Mouse (Mus musculus) liver, embryonic 16.5 days (tissue): ENCODE measurements around the gene Cela1. TPM values are rescaled to one million over a fixed set of nuclear protein-coding genes. Genes with fewer than 3 reads are reported as not detected.

Source experiments
- ATAC-seq: fragments of 200-750 bp; cut with Nextera tagmentation; 2 replicates; pipeline ENCODE4 v1.8.0; 2017; ENCODE audit warnings: low read depth, mild to moderate bottlenecking, moderate number of reproducible peaks, moderate library complexity
- H3K27ac ChIP-seq: fragments of 300-500 bp; sonication (generic); 2 replicates; pipeline ENCODE4 v1.5.1; 2014; ENCODE audit warnings: mild to moderate bottlenecking, low read length
- H3K27me3 ChIP-seq: fragments of 300-500 bp; sonication (generic); 2 replicates; pipeline ENCODE4 v1.6.1; 2014; ENCODE audit warnings: low read depth, low read length, mixed read lengths; ENCODE audit not compliant: control insufficient read depth, insufficient read depth
- H3K36me3 ChIP-seq: fragments of 300-500 bp; sonication (generic); 2 replicates; pipeline ENCODE4 v1.6.1; 2014; ENCODE audit warnings: mild to moderate bottlenecking; ENCODE audit not compliant: control insufficient read depth, insufficient read depth
- H3K4me1 ChIP-seq: fragments of 300-500 bp; sonication (generic); 2 replicates; pipeline ENCODE4 v1.6.1; 2014; ENCODE audit warnings: low read depth, low read length, mixed read lengths; ENCODE audit not compliant: control insufficient read depth
- H3K4me2 ChIP-seq: fragments of 300-500 bp; sonication (generic); 2 replicates; pipeline ENCODE4 v1.6.1; 2014; ENCODE audit warnings: low read depth, low read length, mixed read lengths
- H3K4me3 ChIP-seq: fragments of 300-500 bp; sonication (generic); 2 replicates; pipeline ENCODE4 v1.5.1; 2014; ENCODE audit warnings: low read depth, mild to moderate bottlenecking, low read length
- H3K9ac ChIP-seq: fragments of 300-500 bp; sonication (generic); 2 replicates; pipeline ENCODE4 v1.6.1; 2014; ENCODE audit warnings: low read depth, low read length
- H3K9me3 ChIP-seq: fragments of 300-500 bp; sonication (generic); replicated peaks from 2 replicates; pipeline ENCODE4 v1.6.1; 2016; ENCODE audit warnings: low read length; ENCODE audit not compliant: control insufficient read depth
- WGBS: fragments of 180-500 bp; shearing (Covaris S2); extraction: QIAGEN DNeasy Blood & Tissue Kit; methylation state at CpG from one replicate; pipeline ENCODE4 v1.1.7; 2014; ENCODE audit not compliant: insufficient replicate concordance; 5-methylcytosine and 5-hydroxymethylcytosine counted together
- polyA plus RNA-seq: library from polyadenylated mRNA; unstranded; fragments of >200 nt; fragmentation: Nextera tagmentation; extraction: Ambion mirVana; gene quantifications from 2 replicates; pipeline ENCODE4 v1.2.1, GENCODE M21; 2015

Cela1 gene
- polyA plus RNA-seq, 1 experiment from 2014 or later, result 30.0 TPM

DNA sequence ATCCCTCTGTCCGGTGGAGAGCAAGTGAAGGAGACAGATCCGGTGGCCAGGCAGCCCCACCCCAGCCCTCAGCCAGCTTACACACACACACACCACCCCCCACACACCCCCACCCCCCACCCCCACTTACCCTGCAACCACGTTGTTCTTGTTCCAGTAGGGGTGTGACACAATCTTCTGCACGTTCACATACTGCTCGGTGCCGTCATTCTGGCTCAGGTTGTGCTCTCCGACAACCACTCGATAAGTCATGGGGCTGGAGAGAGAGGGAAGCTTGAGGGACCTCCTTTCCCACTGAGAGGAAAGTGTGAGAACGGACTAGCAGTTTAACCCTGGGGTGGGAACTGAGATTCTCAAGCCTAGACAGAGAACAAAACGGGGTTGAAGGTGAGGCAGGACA lies 3.3 kb downstream of the Cela1 start:
- whole genome bisulfite sequencing, result 57% methylated on average over 10 of the region's 10 CpGs
- Histone ChIP-seq H3K4me3 (peak overlapping the region; percentile 25; the same call in 1 of the 2 replicates), H3K4me2 (peak overlapping the region; percentile 13), H3K9ac (no peak overlapping the region), H3K9me3 (no peaks in the 10 kb centered on the region), H3K4me1 (peaks cover 47% of the 10 kb centered on the region), H3K27ac (no peak overlapping the region), H3K36me3 (no peaks in the 10 kb centered on the region), H3K27me3 (no peaks in the 10 kb centered on the region)
- ATAC-seq, result no peak; the same call in 1 of the 2 replicates

- Histone ChIP-seq H3K27me3 (no peaks in the 10 kb centered on the region), H3K27ac (no peak overlapping the region), H3K36me3 (no peaks in the 10 kb centered on the region), H3K4me3 (no peak overlapping the region), H3K9me3 (no peaks in the 10 kb centered on the region), H3K9ac (no peak overlapping the region), H3K4me2 (no peak overlapping the region), H3K4me1 (peaks cover 51% of the 10 kb centered on the region)
- ATAC-seq, result peak; percentile 20; the same call in 1 of the 2 replicates
- WGBS, result 42% methylated on average over 2 of the region's 2 CpGs
These were observed 4.7 kb downstream of the Cela1 start for GRCm38 (mm10) chr15:100683041-100683440.

- Histone ChIP-seq H3K4me1 (peaks cover 41% of the 10 kb centered on the region), H3K9ac (no peak overlapping the region), H3K27me3 (no peaks in the 10 kb centered on the region), H3K4me2 (no peak overlapping the region), H3K9me3 (no peaks in the 10 kb centered on the region), H3K4me3 (no peak overlapping the region), H3K36me3 (no peaks in the 10 kb centered on the region), H3K27ac (no peak overlapping the region)
- ATAC-seq, result no peak
- 54% methylated on average over 7 of the region's 7 CpGs for WGBS
These were observed 6.0 kb downstream of the Cela1 start for GRCm38 (mm10) chr15:100681770-100682169.

DNA sequence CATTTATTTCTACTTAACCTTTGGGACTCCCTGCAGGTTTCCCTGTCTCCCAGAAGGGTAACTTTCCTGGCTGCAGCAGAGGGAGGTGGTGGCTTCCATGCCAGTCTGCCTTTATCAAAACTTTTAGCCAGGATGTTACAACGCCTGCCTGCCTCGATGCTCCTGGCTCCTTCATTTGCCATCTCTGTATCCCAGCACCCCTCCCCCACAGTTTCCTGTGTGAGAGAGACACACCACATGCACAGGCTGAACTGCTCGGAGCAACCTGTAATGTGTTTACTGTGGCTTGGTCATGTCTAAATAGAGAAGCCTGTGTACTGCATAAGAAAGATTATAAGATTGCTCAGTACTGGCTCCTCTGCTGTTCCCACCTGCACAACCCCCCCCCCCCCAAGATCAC lies 7.3 kb downstream of the Cela1 start:
- no peak for ATAC-seq
- Histone ChIP-seq H3K4me3 (no peak overlapping the region), H3K27ac (no peak overlapping the region), H3K4me2 (no peak overlapping the region), H3K9ac (no peak overlapping the region), H3K27me3 (no peaks in the 10 kb centered on the region), H3K4me1 (peaks cover 30% of the 10 kb centered on the region), H3K9me3 (no peaks in the 10 kb centered on the region), H3K36me3 (no peaks in the 10 kb centered on the region)
- 26% methylated on average over 3 of the region's 3 CpGs for WGBS

- 75% methylated on average over 14 of the region's 14 CpGs for WGBS
- Histone ChIP-seq H3K4me3 (no peak overlapping the region), H3K27me3 (no peaks in the 10 kb centered on the region), H3K36me3 (no peaks in the 10 kb centered on the region), H3K9me3 (no peaks in the 10 kb centered on the region), H3K4me2 (peak overlapping the region; percentile 3; the same call in 1 of the 2 replicates), H3K4me1 (peaks cover 31% of the 10 kb centered on the region), H3K27ac (peak overlapping the region; percentile 67), H3K9ac (no peak overlapping the region)
- peak; percentile 64 for ATAC-seq
These were observed 8.7 kb downstream of the Cela1 start for GRCm38 (mm10) chr15:100679005-100679404.

DNA sequence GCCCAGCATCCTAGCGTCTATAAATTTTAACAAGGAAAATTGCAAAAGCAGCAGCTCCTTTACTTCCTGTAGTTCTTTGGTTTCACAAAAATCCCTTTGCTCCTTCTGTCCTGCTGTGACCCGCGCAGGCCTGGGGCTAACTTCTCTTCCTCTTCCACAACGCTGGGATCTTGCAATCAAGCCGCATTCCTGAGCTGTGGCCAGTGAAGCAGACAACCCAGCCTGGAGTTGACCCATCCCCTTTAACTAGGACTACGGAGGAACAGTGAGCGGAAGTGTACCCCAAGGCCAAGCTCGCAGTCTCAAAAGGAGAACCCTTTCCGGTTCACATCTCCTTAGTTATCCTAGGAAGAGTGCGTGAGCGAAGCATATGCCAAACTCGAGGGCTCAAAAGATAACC lies 9.1 kb downstream of the Cela1 start:
- H3K4me3 ChIP-seq, result no peak overlapping the region
- H3K9ac ChIP-seq, result no peak overlapping the region
- ATAC-seq, result no peak
- 73% methylated on average over 12 of the region's 12 CpGs for WGBS
- H3K27me3 ChIP-seq, result no peaks in the 10 kb centered on the region
- H3K4me2 ChIP-seq, result peak overlapping the region; percentile 3; the same call in 1 of the 2 replicates
- H3K4me1 ChIP-seq, result peaks cover 35% of the 10 kb centered on the region
- no peaks in the 10 kb centered on the region for H3K36me3 ChIP-seq
- no peaks in the 10 kb centered on the region for H3K9me3 ChIP-seq
- peak overlapping the region; percentile 57 for H3K27ac ChIP-seq

DNA sequence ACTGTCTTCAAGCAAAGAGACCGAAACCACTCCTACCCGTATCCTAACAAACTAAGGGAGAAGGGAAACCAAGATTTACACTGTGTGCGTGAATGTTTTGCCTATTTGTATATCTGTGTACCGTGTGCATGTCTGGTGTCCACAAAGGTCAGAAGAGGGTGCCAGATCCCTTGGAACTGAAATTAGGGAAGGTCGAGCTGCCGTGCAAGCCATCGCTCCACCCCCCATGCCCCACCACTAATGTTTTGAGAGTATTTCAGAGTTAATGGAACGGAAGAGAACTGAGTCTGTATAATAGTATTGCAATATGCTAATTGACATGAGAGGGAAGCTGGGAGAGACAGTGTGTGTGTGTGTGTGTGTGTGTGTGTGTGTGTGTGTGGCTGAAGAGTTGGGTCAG lies 10.0 kb downstream of the Cela1 start:
- ATAC-seq, result no peak
- H3K27ac ChIP-seq, result no peak overlapping the region
- H3K9ac ChIP-seq, result no peak overlapping the region
- WGBS, result 75% methylated on average over 8 of the region's 8 CpGs
- H3K4me3 ChIP-seq, result no peak overlapping the region
- no peaks in the 10 kb centered on the region for H3K36me3 ChIP-seq
- no peak overlapping the region for H3K4me2 ChIP-seq
- H3K27me3 ChIP-seq, result no peaks in the 10 kb centered on the region
- no peaks in the 10 kb centered on the region for H3K9me3 ChIP-seq
- H3K4me1 ChIP-seq, result peaks cover 42% of the 10 kb centered on the region

DNA sequence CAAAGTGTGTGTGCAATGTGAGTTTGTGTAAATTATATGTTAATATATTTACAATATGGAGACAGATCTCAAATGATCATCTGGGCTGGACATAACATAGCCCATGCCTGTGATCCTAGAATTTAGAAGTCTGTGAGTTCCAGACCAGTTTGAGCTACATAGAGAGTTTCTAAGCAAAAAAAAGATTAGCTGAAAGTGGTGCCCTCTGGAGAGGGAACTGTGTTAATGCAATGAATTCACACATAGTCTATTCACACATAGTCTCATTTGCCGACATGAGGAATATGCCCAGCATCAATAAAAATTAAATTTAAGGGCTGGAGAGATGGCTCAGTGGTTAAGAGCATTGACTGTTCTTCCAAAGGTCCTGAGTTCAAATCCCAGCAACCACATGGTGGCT lies 11.2 kb downstream of the Cela1 start:
- Histone ChIP-seq H3K27me3 (no peaks in the 10 kb centered on the region), H3K4me2 (no peak overlapping the region), H3K9ac (no peak overlapping the region), H3K4me1 (peaks cover 39% of the 10 kb centered on the region), H3K36me3 (no peaks in the 10 kb centered on the region), H3K9me3 (no peaks in the 10 kb centered on the region), H3K4me3 (no peak overlapping the region), H3K27ac (no peak overlapping the region)
- no peak for ATAC-seq
- 61% methylated on average over 1 of the region's 1 CpGs for WGBS

DNA sequence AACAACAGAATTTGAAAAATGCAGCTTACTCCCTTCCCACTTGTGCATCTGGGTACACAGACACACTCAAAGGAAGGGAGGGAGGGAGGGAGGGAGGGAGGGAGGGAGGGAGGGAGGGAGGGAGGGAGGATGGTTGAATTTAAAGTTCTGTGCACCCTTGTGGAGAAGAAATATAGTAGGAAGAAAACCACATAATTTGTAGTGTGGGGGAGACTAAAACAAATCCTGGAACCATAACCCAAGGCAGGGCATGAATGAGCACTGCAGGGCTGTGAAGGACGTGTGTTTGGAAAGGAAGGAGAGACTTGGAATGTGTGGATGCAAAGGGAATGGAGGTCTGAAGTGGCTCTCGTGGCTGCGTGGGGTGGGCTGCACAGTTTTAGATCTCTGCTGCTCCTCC lies 12.2 kb downstream of the Cela1 start:
- no peaks in the 10 kb centered on the region for H3K27me3 ChIP-seq
- H3K9me3 ChIP-seq, result no peaks in the 10 kb centered on the region
- peak overlapping the region; percentile 50; the same call in 1 of the 2 replicates for H3K27ac ChIP-seq
- no peak for ATAC-seq
- H3K4me3 ChIP-seq, result no peak overlapping the region
- 71% methylated on average over 3 of the region's 3 CpGs for WGBS
- no peak overlapping the region for H3K9ac ChIP-seq
- H3K4me1 ChIP-seq, result peaks cover 33% of the 10 kb centered on the region
- no peak overlapping the region for H3K4me2 ChIP-seq
- no peaks in the 10 kb centered on the region for H3K36me3 ChIP-seq
